Mouse (Mus musculus) ovary, adult 18-20 months (tissue): ENCODE measurements around the gene Rhox2g.
"Not testable (repeated sequence)": the region's sequence is repeated elsewhere in the genome, so short reads cannot be mapped to it uniquely, and the experiment has no call there.

ENCODE experiments used
- DNase-seq: peaks from one replicate; pipeline ENCODE4 v3.0.0; 2022; ENCODE audit warnings: low spot score, mixed read lengths

Rhox2g gene

GRCm38 (mm10) chrX:37643370-37643769 lies at the start of gene Rhox2g:
Gene Rhox2g, minus strand, starts transcription at chrX:37643470.
- not testable (repeated sequence) for DNase-seq

- no peak for DNase-seq
These were observed 49.0 kb upstream of the Rhox2g start for GRCm38 (mm10) chrX:37692261-37692660.

- DNase-seq = no peak
These were observed 39.9 kb upstream of the Rhox2g start for GRCm38 (mm10) chrX:37683031-37683715.

- not testable (repeated sequence) for DNase-seq
These were observed 29.9 kb upstream of the Rhox2g start, which contains the start of gene Rhox2h for GRCm38 (mm10) chrX:37673177-37673576. Gene Rhox2h, minus strand, starts transcription at chrX:37673277.

GRCm38 (mm10) chrX:37668664-37669063 lies 25.4 kb upstream of the Rhox2g start, which contains the start of gene Rhox3h:
Gene Rhox3h, minus strand, starts transcription at chrX:37668764.
- not testable (repeated sequence) for DNase-seq

GRCm38 (mm10) chrX:37651227-37651626 lies 8.0 kb upstream of the Rhox2g start, which contains the start of gene Rhox4g:
Gene Rhox4g, minus strand, starts transcription at chrX:37651327.
- not testable (repeated sequence) for DNase-seq

GRCm38 (mm10) chrX:37628512-37628911 lies 14.8 kb downstream of the Rhox2g start, which contains the start of gene Rhox3g:
Gene Rhox3g, minus strand, starts transcription at chrX:37628612.
- DNase-seq = not testable (repeated sequence)

- not testable (repeated sequence) for DNase-seq
These were observed 35.7 kb downstream of the Rhox2g start, which contains the start of gene Rhox4f for GRCm38 (mm10) chrX:37607604-37608003. Gene Rhox4f, minus strand, starts transcription at chrX:37607704.
